Mouse (Mus musculus) heart, postnatal 0 days (tissue): ENCODE results near the gene Susd1. TPM values are rescaled to one million over a fixed set of nuclear protein-coding genes. Genes with fewer than 3 reads are reported as not detected.

Experiments used
- ATAC-seq: fragments of 200-750 bp; cut with Nextera tagmentation; 2 replicates; pipeline ENCODE4 v1.8.0; 2017; ENCODE audit warnings: low read depth, moderate number of reproducible peaks, moderate library complexity; ENCODE audit not compliant: insufficient read depth
- DNase-seq: peaks from one replicate; pipeline ENCODE4 v3.0.0-alpha.2; 2016; ENCODE audit warnings: low spot score
- H3K27ac ChIP-seq: fragments of 300-500 bp; sonication (generic); 2 replicates; pipeline ENCODE4 v1.5.1; 2014; ENCODE audit warnings: low read depth, mild to moderate bottlenecking
- H3K27me3 ChIP-seq: fragments of 300-500 bp; sonication (generic); 2 replicates; pipeline ENCODE4 v1.6.1; 2014; ENCODE audit warnings: low read length, mixed read lengths; ENCODE audit not compliant: control insufficient read depth, insufficient read depth
- H3K36me3 ChIP-seq: fragments of 300-500 bp; sonication (generic); replicated peaks from 2 replicates; pipeline ENCODE4 v1.6.1; 2014; ENCODE audit warnings: low read length, mixed read lengths; ENCODE audit not compliant: control insufficient read depth, insufficient read depth
- H3K4me1 ChIP-seq: fragments of 300-500 bp; sonication (generic); 2 replicates; pipeline ENCODE4 v1.6.1; 2014; ENCODE audit warnings: antibody characterized with exemption; ENCODE audit not compliant: control insufficient read depth, insufficient read depth
- H3K4me2 ChIP-seq: fragments of 300-500 bp; sonication (generic); 2 replicates; pipeline ENCODE4 v1.6.1; 2014; ENCODE audit warnings: low read depth, mild to moderate bottlenecking, low read length, moderate library complexity
- H3K4me3 ChIP-seq: fragments of 300-500 bp; sonication (generic); 2 replicates; pipeline ENCODE4 v1.5.1; 2014; ENCODE audit warnings: low read depth, low read length
- H3K9ac ChIP-seq: fragments of 300-500 bp; sonication (generic); replicated peaks from 2 replicates; pipeline ENCODE4 v1.6.1; 2014; ENCODE audit warnings: low read depth, low read length, mixed read lengths
- H3K9me3 ChIP-seq: fragments of 300-500 bp; sonication (generic); replicated peaks from 2 replicates; pipeline ENCODE4 v1.6.1; 2016; ENCODE audit warnings: low read length; ENCODE audit not compliant: control insufficient read depth
- CTCF ChIP-seq: IDR thresholded peaks from 2 replicates; pipeline ENCODE4 v1.5.1; 2016; ENCODE audit warnings: antibody characterized with exemption, control low read depth, low read depth
- EP300 ChIP-seq: IDR thresholded peaks from 2 replicates; pipeline ENCODE4 v1.6.1; 2016; ENCODE audit warnings: antibody characterized with exemption, low read depth
- WGBS: fragments of 180-500 bp; shearing (Covaris S2); extraction: QIAGEN DNeasy Blood & Tissue Kit; methylation state at CpG from one replicate; pipeline ENCODE4 v1.1.7; 2014; 5-methylcytosine and 5-hydroxymethylcytosine counted together
- polyA plus RNA-seq: library from polyadenylated mRNA; unstranded; fragments of >200 nt; fragmentation: Nextera tagmentation; extraction: Ambion mirVana; gene quantifications from 2 replicates; pipeline ENCODE4 v1.2.1, GENCODE M21; 2015
- total RNA-seq: library from RNA; depleted of rRNA; stranded (reverse); fragments of >200 nt; gene quantifications from 2 replicates; pipeline ENCODE4 v1.2.3, GENCODE M21; 2014; ENCODE audit warnings: low replicate concordance

Susd1 gene
- total and polyA plus RNA-seq, 2 experiments from 2014 or later, result 2.1 to 6.2 TPM

DNA sequence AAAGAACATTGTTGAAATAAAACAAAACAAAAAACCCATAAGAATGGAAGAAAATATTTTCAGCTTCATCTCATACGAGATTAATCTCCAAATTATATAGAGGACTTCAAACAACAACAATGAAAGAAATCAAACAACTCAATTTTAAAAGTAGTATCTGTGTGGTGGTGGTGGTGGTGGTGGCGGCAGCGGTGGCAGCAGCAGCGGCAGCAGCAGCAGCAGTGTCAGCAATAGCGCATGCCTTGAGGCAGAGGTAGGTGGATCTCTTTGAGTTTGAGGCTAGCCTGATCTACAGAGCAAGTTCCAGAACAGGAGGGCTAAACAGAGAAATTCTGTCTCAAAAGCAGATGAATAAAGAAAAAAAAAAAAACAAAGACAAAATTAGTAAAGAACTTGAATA lies 110.4 kb downstream of the Susd1 start:
- Histone ChIP-seq H3K27me3 (no peaks in the 10 kb centered on the region), H3K4me3 (no peak overlapping the region), H3K9ac (no peak overlapping the region), H3K9me3 (no peaks in the 10 kb centered on the region), H3K36me3 (no peaks in the 10 kb centered on the region), H3K4me2 (no peak overlapping the region), H3K27ac (no peak overlapping the region), H3K4me1 (peaks cover 33% of the 10 kb centered on the region)
- 93% methylated on average over 5 of the region's 5 CpGs for WGBS
- no peak for DNase-seq
- no peak for TF ChIP-seq CTCF
- no peak for TF ChIP-seq EP300
- ATAC-seq, result no peak

DNA sequence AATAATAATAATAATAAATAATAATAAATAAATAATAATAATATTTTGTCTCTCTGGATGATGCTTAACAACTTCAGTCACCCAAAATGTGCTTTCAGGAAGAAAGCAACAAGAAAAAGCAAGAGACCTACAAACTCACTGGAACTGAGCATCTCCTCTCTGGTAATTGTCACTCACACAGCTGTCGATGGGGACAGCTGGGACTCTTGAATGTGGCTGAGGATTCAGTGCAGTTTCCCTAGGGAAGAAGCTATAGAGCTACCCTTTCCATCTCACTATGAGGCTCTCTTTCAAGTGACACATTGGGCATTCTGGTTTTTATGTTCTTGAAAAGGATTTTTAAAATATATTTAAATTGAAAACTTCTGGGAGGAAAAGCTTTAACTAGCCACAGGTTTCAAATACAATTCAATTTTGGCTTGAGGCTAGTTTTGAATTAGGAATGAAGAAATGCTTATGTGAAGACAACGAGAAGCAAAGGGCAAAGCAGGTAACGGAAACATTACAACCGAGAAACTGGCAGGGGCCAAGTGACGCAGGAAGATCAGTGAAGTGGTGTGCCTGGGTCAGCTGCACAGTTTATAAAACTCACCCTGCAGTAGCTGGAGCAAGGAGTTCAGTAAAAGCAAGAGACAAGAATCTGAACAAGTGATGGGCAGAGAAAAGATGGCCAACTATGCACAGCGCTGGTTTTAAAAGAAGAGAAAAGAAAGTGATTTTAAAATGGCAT lies 112.2 kb downstream of the Susd1 start:
- no peak for TF ChIP-seq CTCF
- DNase-seq (no peak), ATAC-seq (no peak)
- no peak overlapping the region for H3K27ac ChIP-seq
- H3K4me3 ChIP-seq, result no peak overlapping the region
- H3K9ac ChIP-seq, result no peak overlapping the region
- H3K36me3 ChIP-seq, result no peaks in the 10 kb centered on the region
- H3K9me3 ChIP-seq, result no peaks in the 10 kb centered on the region
- no peaks in the 10 kb centered on the region for H3K27me3 ChIP-seq
- peaks cover 25% of the 10 kb centered on the region for H3K4me1 ChIP-seq
- 71% methylated on average over 6 of the region's 6 CpGs for WGBS
- H3K4me2 ChIP-seq, result no peak overlapping the region

GRCm38 (mm10) chr4:59324317-59324716 lies 114.1 kb downstream of the Susd1 start:
- Histone ChIP-seq H3K36me3 (no peaks in the 10 kb centered on the region), H3K4me1 (peaks cover 16% of the 10 kb centered on the region; the same call in 1 of the 2 replicates), H3K9me3 (no peaks in the 10 kb centered on the region), H3K27ac (no peak overlapping the region), H3K4me3 (no peak overlapping the region), H3K27me3 (no peaks in the 10 kb centered on the region), H3K9ac (no peak overlapping the region), H3K4me2 (no peak overlapping the region)
- no peak for TF ChIP-seq CTCF
- TF ChIP-seq EP300, result no peak
- ATAC-seq, result no peak
- WGBS, result 74% methylated on average over 5 of the region's 5 CpGs
- no peak for DNase-seq

DNA sequence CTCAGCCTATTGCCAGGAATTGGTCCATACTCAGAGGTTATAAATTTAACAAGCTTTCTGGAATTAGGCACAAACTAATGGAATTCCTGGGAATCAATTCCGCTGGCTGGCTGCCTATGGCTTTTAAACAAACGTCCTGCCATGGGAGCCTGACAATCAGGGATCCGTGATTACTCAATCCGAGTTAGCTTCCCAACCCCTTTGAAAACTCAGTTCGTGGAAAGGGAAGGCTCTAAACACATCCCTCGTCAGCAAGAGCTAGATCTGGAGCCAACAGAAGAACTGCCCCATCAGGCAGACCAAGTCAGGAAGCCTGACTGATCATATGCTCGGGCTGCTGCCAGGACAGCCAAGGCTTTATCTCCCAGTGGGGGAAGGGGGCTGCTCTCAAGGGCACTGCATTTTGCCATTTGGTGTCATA lies 115.2 kb downstream of the Susd1 start:
- H3K27ac ChIP-seq, result 0 out of 2 replicates have a peak overlapping the region, but pooled peaks have one; percentile 22
- peak; percentile 75; the same call in 1 of the 2 replicates for ATAC-seq
- H3K4me3 ChIP-seq, result no peak overlapping the region

GRCm38 (mm10) chr4:59322733-59323132 lies 115.7 kb downstream of the Susd1 start:
- Histone ChIP-seq H3K36me3 (no peaks in the 10 kb centered on the region), H3K9me3 (no peaks in the 10 kb centered on the region), H3K4me2 (no peak overlapping the region), H3K4me3 (no peak overlapping the region), H3K4me1 (peaks cover 16% of the 10 kb centered on the region; the same call in 1 of the 2 replicates), H3K27ac (no peak overlapping the region), H3K9ac (no peak overlapping the region), H3K27me3 (no peaks in the 10 kb centered on the region)
- DNase-seq (no peak), ATAC-seq (no peak)
- WGBS, result 72% methylated on average over 3 of the region's 3 CpGs
- TF ChIP-seq EP300 (no peak), CTCF (no peak)

More for the DNA sequence above, 115.2 kb downstream of the Susd1 start:
- TF ChIP-seq EP300 (no peak), CTCF (no peak)
- Histone ChIP-seq H3K9me3 (no peaks in the 10 kb centered on the region), H3K27me3 (no peaks in the 10 kb centered on the region), H3K9ac (no peak overlapping the region), H3K4me2 (0 out of 2 replicates have a peak overlapping the region, but pooled peaks have one; percentile 19), H3K36me3 (no peaks in the 10 kb centered on the region), H3K4me1 (peaks cover 16% of the 10 kb centered on the region; the same call in 1 of the 2 replicates)
- no peak for DNase-seq
- 22% methylated on average over 7 of the region's 7 CpGs for WGBS
